Comparison of ENCODE assay signal across 20 mouse cellular contexts in the genomic region with DNA sequence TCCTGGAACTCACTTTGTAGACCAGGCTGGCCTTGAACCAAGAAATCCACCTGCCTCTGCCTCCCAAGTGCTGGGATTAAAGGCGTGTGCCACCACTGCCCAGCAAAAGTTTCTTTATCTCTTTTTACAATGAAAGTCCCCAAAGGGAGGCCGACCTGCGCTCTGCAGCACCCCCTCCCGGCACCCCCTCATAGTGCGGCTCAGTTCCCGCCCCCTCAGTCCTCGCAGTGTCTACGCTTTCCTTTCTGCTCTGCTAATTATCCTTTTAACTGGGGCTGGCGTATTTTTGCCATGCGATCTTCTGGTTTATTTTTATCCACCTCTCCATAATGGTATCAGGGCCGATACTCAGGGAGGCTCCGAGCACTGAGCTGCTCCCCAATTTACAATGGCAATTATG.
A peak's percentile ranks its signal among the peaks of the same experiment; 100 is the strongest.
DNase-seq lines count a peak whose midpoint lies in the region; ATAC-seq and TF ChIP-seq lines count a peak whose summit lies in the region.
"Had no signal": no experiment of that assay in that cellular context is flagged by ENCODE, and none has a peak within 500 bp of the region (broad histone marks: within the 10 kb centered on the region; RNA-seq: fewer than 3 reads in every experiment).

No protein-coding gene starts in this region.

- H3K4me2 ChIP-seq in liver, embryonic 14.5 days (ENCODE audit: low read depth), result no peak overlapping the region
- no peak overlapping the region for H3K4me2 ChIP-seq in liver, postnatal 0 days (ENCODE audit: low read depth, low read length)
- H3K4me2 ChIP-seq in stomach, postnatal 0 days (replicated peaks; ENCODE audit: low read depth), result no peak overlapping the region
- H3K4me2 ChIP-seq in hindbrain, embryonic 13.5 days, result no peak overlapping the region
- H3K4me2 ChIP-seq: embryonic facial prominence, embryonic 12.5 days; heart, embryonic 12.5 days; hindbrain, embryonic 15.5 days had no signal

- WGBS in liver, embryonic 14.5 days (ENCODE audit: insufficient replicate concordance), result 67% methylated on average over 12 of the region's 12 CpGs
- WGBS in liver, postnatal 0 days (ENCODE audit: insufficient replicate concordance), result 68% methylated on average over 12 of the region's 12 CpGs
- WGBS in stomach, postnatal 0 days, result 78% methylated on average over 12 of the region's 12 CpGs
- 74% methylated on average over 12 of the region's 12 CpGs for WGBS in hindbrain, embryonic 13.5 days

- no peaks in the 10 kb centered on the region for H3K9me3 ChIP-seq in liver, embryonic 14.5 days (ENCODE audit: control insufficient read depth, low read length)
- H3K9me3 ChIP-seq in liver, postnatal 0 days (ENCODE audit: low read length), result no peaks in the 10 kb centered on the region
- H3K9me3 ChIP-seq in E14TG2a.4 (ENCODE audit: low read length), result no peaks in the 10 kb centered on the region
- H3K9me3 ChIP-seq in ES-E14 (ENCODE audit: control insufficient read depth, insufficient read depth, low read depth, low read length), result no peaks in the 10 kb centered on the region
- no peaks in the 10 kb centered on the region for H3K9me3 ChIP-seq in stomach, postnatal 0 days (ENCODE audit: control insufficient read depth, low read length)
- H3K9me3 ChIP-seq in hindbrain, embryonic 13.5 days, result no peaks in the 10 kb centered on the region
- H3K9me3 ChIP-seq: embryonic facial prominence, embryonic 12.5 days; heart, embryonic 12.5 days; hindbrain, embryonic 10.5 days; hindbrain, embryonic 15.5 days had no signal

- no peak for TF ChIP-seq EP300 in liver, embryonic 14.5 days (IDR thresholded peaks at IDR 0.05; ENCODE audit: low read depth)
- no peak for TF ChIP-seq EP300 in liver, postnatal 0 days (IDR thresholded peaks at IDR 0.05; ENCODE audit: low read depth)
- no peak for TF ChIP-seq EP300 in stomach, postnatal 0 days (optimal IDR thresholded peaks at IDR 0.05)

- peaks cover 2% of the 10 kb centered on the region for H3K27me3 ChIP-seq in liver, embryonic 14.5 days (ENCODE audit: control insufficient read depth, insufficient read depth, low read length)
- peaks cover 20% of the 10 kb centered on the region for H3K27me3 ChIP-seq in liver, postnatal 0 days (ENCODE audit: insufficient read depth, low read length)
- peaks cover 57% of the 10 kb centered on the region for H3K27me3 ChIP-seq in E14TG2a.4 (ENCODE audit: insufficient read depth, low read length)
- no peaks in the 10 kb centered on the region; the same call in 1 of the 2 replicates for H3K27me3 ChIP-seq in stomach, postnatal 0 days (ENCODE audit: control insufficient read depth, insufficient read depth, low read length)
- H3K27me3 ChIP-seq in hindbrain, embryonic 13.5 days, result peaks cover 20% of the 10 kb centered on the region
- H3K27me3 ChIP-seq: hindbrain, embryonic 15.5 days had no signal

- DNase-seq in liver, embryonic 14.5 days (ENCODE audit: low read depth in 3 of 3, low spot score in 3 of 3), result no peak
- DNase-seq in liver, postnatal 0 days, result no peak
- no peak for DNase-seq in ES-E14 (ENCODE audit: low read depth, low spot score)
- DNase-seq in brain, adult 2 months (ENCODE audit: low read depth, low spot score), result peak; percentile 57
- no peak for DNase-seq in stomach, postnatal 0 days (ENCODE audit: low spot score)
- DNase-seq: adrenal gland, adult 2 months; adrenal gland, postnatal 25 days; cerebellum, adult 8-10 months; cerebellum, postnatal 14 days; gastrocnemius, adult 2 months; gastrocnemius, postnatal 25 days had no signal

- H3K4me3 ChIP-seq in liver, embryonic 14.5 days (ENCODE audit: insufficient read depth in 1 of 2, low read depth in 2 of 2, low read length in 2 of 2), result no peak overlapping the region
- H3K4me3 ChIP-seq in liver, postnatal 0 days (ENCODE audit: low read depth, low read length), result no peak overlapping the region
- H3K4me3 ChIP-seq in E14TG2a.4 (replicated peaks; ENCODE audit: low read length) (no peak overlapping the region), ES-E14 (ENCODE audit: insufficient read depth in 1 of 2, low read depth in 1 of 2, low read length in 2 of 2, poor library complexity in 1 of 2, severe bottlenecking in 1 of 2) (no peak overlapping the region)
- H3K4me3 ChIP-seq in stomach, postnatal 0 days (ENCODE audit: low read depth, low read length), result no peak overlapping the region
- H3K4me3 ChIP-seq in hindbrain, embryonic 13.5 days, result no peak overlapping the region
- H3K4me3 ChIP-seq: embryonic facial prominence, embryonic 12.5 days; gastrocnemius, adult 2 months; heart, embryonic 12.5 days; hindbrain, embryonic 10.5 days; hindbrain, embryonic 15.5 days had no signal

- in situ Hi-C loops in ES-E14 (cut with MboI; ENCODE audit: low sequenced_read_pairs in 2 of 2, unreplicated experiment in 2 of 2), result no loop called here

- no peaks in the 10 kb centered on the region for H3K4me1 ChIP-seq in liver, embryonic 14.5 days (replicated peaks; ENCODE audit: control insufficient read depth in 2 of 2, insufficient read depth in 2 of 2, low read length in 1 of 2)
- no peaks in the 10 kb centered on the region for H3K4me1 ChIP-seq in liver, postnatal 0 days (ENCODE audit: insufficient read depth)
- peaks cover 40% of the 10 kb centered on the region for H3K4me1 ChIP-seq in E14TG2a.4 (replicated peaks; ENCODE audit: low read depth, low read length)
- H3K4me1 ChIP-seq in ES-E14 (ENCODE audit: control insufficient read depth in 2 of 2, insufficient read depth in 2 of 2, low read length in 2 of 2, poor library complexity in 1 of 2), result peaks cover 2 to 9% of the 10 kb centered on the region in 2 experiments; a peak in 3 of 4 replicates
- H3K4me1 ChIP-seq in stomach, postnatal 0 days (replicated peaks; ENCODE audit: control insufficient read depth, insufficient read depth), result no peaks in the 10 kb centered on the region
- peaks cover 23% of the 10 kb centered on the region for H3K4me1 ChIP-seq in hindbrain, embryonic 13.5 days (replicated peaks)

- no peak overlapping the region for H3K27ac ChIP-seq in liver, embryonic 14.5 days
- H3K27ac ChIP-seq in liver, postnatal 0 days (ENCODE audit: low read depth), result no peak overlapping the region
- no peak overlapping the region for H3K27ac ChIP-seq in ES-E14 (ENCODE audit: insufficient read depth, low read depth, low read length, poor library complexity, severe bottlenecking)
- H3K27ac ChIP-seq in stomach, postnatal 0 days (replicated peaks), result no peak overlapping the region
- H3K27ac ChIP-seq in hindbrain, embryonic 13.5 days, result no peak overlapping the region
- H3K27ac ChIP-seq: embryonic facial prominence, embryonic 12.5 days; gastrocnemius, adult 2 months; hindbrain, embryonic 10.5 days; hindbrain, embryonic 15.5 days had no signal

- H3K9ac ChIP-seq in liver, embryonic 14.5 days (replicated peaks), result no peak overlapping the region
- H3K9ac ChIP-seq in liver, postnatal 0 days (replicated peaks), result no peak overlapping the region
- H3K9ac ChIP-seq in ES-E14 (ENCODE audit: insufficient read depth, low read depth, low read length, poor library complexity, severe bottlenecking), result no peak overlapping the region
- no peak overlapping the region for H3K9ac ChIP-seq in stomach, postnatal 0 days (ENCODE audit: low read length)
- no peak overlapping the region for H3K9ac ChIP-seq in hindbrain, embryonic 13.5 days
- H3K9ac ChIP-seq: embryonic facial prominence, embryonic 12.5 days; heart, embryonic 12.5 days; hindbrain, embryonic 15.5 days had no signal

- ATAC-seq in liver, embryonic 14.5 days (ENCODE audit: insufficient read depth), result no peak
- no peak for ATAC-seq in liver, postnatal 0 days
- ATAC-seq in stomach, postnatal 0 days (ENCODE audit: low FRiP score, low TSS enrichment), result no peak
- ATAC-seq in hindbrain, embryonic 13.5 days (ENCODE audit: low FRiP score), result no peak
- ATAC-seq: forebrain, embryonic 16.5 days; intestine, embryonic 16.5 days had no signal

- TF ChIP-seq CTCF in liver, embryonic 14.5 days (IDR thresholded peaks at IDR 0.05; ENCODE audit: low read depth), result 0 out of 2 replicates have a peak, but pooled peaks have one; percentile 6
- no peak for TF ChIP-seq CTCF in liver, postnatal 0 days (IDR thresholded peaks at IDR 0.05; ENCODE audit: low read depth)
- peak; percentile 77 for TF ChIP-seq CTCF in E14TG2a.4 (conservative IDR thresholded peaks at IDR 0.05; ENCODE audit: low read length)
- no peak for TF ChIP-seq CTCF in stomach, postnatal 0 days (IDR thresholded peaks at IDR 0.05; ENCODE audit: low read depth)

- no peaks in the 10 kb centered on the region for H3K36me3 ChIP-seq in liver, embryonic 14.5 days (replicated peaks; ENCODE audit: control insufficient read depth, insufficient read depth, low read depth)
- no peaks in the 10 kb centered on the region for H3K36me3 ChIP-seq in liver, postnatal 0 days (replicated peaks; ENCODE audit: insufficient read depth, low read length)
- H3K36me3 ChIP-seq in E14TG2a.4 (ENCODE audit: insufficient read depth, low read length) (no peaks in the 10 kb centered on the region), ES-E14 (ENCODE audit: control insufficient read depth, insufficient read depth, low read length, poor library complexity, severe bottlenecking) (no peaks in the 10 kb centered on the region)
- no peaks in the 10 kb centered on the region for H3K36me3 ChIP-seq in stomach, postnatal 0 days (ENCODE audit: control insufficient read depth, insufficient read depth, low read length)
- no peaks in the 10 kb centered on the region for H3K36me3 ChIP-seq in hindbrain, embryonic 13.5 days
- H3K36me3 ChIP-seq: embryonic facial prominence, embryonic 12.5 days; G1E; heart, embryonic 12.5 days; hindbrain, embryonic 10.5 days; hindbrain, embryonic 15.5 days had no signal

TF ChIP-seq in ES-E14, 5 proteins besides CTCF, POLR2A, EP300 and RAD21:
- TF ChIP-seq ZNF384 (IDR thresholded peaks at IDR 0.05; ENCODE audit: low read depth, low read length) (0 out of 2 replicates have a peak, but pooled peaks have one; percentile 9), ZC3H11A (IDR thresholded peaks at IDR 0.05; ENCODE audit: borderline replicate concordance, low read depth, low read length) (no peak)

Comparison
In these comparisons a context has a peak if more than half of its experiments do, and no peak if none do; other contexts are left out.
1. CTCF ChIP-seq: peak in liver, embryonic 14.5 days (single experiment) and E14TG2a.4 (single experiment); none in liver, postnatal 0 days (single experiment) and stomach, postnatal 0 days (single experiment).